Mouse (Mus musculus) layer of hippocampus, postnatal 36 days (tissue): Measurements from ENCODE around the gene Rps6ka3. TPM values are rescaled to one million over a fixed set of nuclear protein-coding genes. Genes with fewer than 3 reads are reported as not detected.

Experiments
- DNase-seq, 2 experiments: peaks; one replicate each; pipeline ENCODE4 v3.0.0; 2022
- total RNA-seq, 2 experiments: library from RNA; stranded (reverse); gene quantifications; 2 replicates each; pipeline ENCODE4 v1.2.3; 2021

Rps6ka3 gene
- total RNA-seq, 2 experiments from 2014 or later, result 30.6 to 31.8 TPM

- DNase-seq, result no peak
Observed at GRCm38 (mm10) chrX:159364506-159364905, 154.4 kb downstream of the Rps6ka3 start.

- peak; percentile 47 to 63 for DNase-seq
Observed at GRCm38 (mm10) chrX:159371831-159372752, 162.0 kb downstream of the Rps6ka3 start, which contains the start of gene Eif1ax. TSS of gene Eif1ax (plus strand) at chrX:159372178.

- DNase-seq, result no peak
Observed at GRCm38 (mm10) chrX:159372753-159373144, 162.6 kb downstream of the Rps6ka3 start.

GRCm38 (mm10) chrX:159387105-159387504 lies 177.0 kb downstream of the Rps6ka3 start:
- DNase-seq, result no peak

- no peak for DNase-seq
Observed at GRCm38 (mm10) chrX:159388953-159389352, 178.8 kb downstream of the Rps6ka3 start.

- DNase-seq, result no peak
Observed at GRCm38 (mm10) chrX:159390347-159390962, 180.3 kb downstream of the Rps6ka3 start.

GRCm38 (mm10) chrX:159391239-159391638 lies 181.1 kb downstream of the Rps6ka3 start:
- no peak for DNase-seq

- no peak for DNase-seq
Observed at GRCm38 (mm10) chrX:159409253-159409652, 199.1 kb downstream of the Rps6ka3 start.

- peak; percentile 35 to 52 for DNase-seq
Observed at GRCm38 (mm10) chrX:159414130-159414828, 204.2 kb downstream of the Rps6ka3 start, which contains the start of gene Map7d2. TSS of gene Map7d2 (plus strand) at chrX:159414572.

GRCm38 (mm10) chrX:159414829-159415673 lies 204.9 kb downstream of the Rps6ka3 start:
- peak; percentile 12 to 16 for DNase-seq

Other genes with a start within 250 kb of the Rps6ka3 start
- 100 to 1,000 TPM; 123 to 124 TPM for gene Eif1ax, start 161.9 kb downstream of the Rps6ka3 start, total RNA-seq
- gene Map7d2, start 204.3 kb downstream of the Rps6ka3 start, total RNA-seq, result 100 to 1,000 TPM in 1 of 2 experiments, 10 to 100 TPM in 1; 99.8 to 110 TPM